Mouse (Mus musculus) liver, postnatal 0 days (tissue): ENCODE measurements at regions not wholly inside any gene's neighbourhood (a gene's known extent, or its start where the extent isn't known, plus 50 kb on each side); places are given as distances from the start of the nearest gene placed in this dataset.

ENCODE experiments used
- ATAC-seq: fragments of 200-750 bp; cut with Nextera tagmentation; 2 replicates; pipeline ENCODE4 v1.8.0; 2017; ENCODE audit warnings: mild to moderate bottlenecking, moderate library complexity
- DNase-seq: peaks from one replicate; pipeline ENCODE4 v3.0.0-alpha.2; 2016
- H3K27ac ChIP-seq: fragments of 300-500 bp; sonication (generic); 2 replicates; pipeline ENCODE4 v1.5.1; 2014; ENCODE audit warnings: antibody characterized with exemption, moderate library complexity, mild to moderate bottlenecking, low read depth
- H3K27me3 ChIP-seq: fragments of 300-500 bp; sonication (generic); 2 replicates; pipeline ENCODE4 v1.6.1; 2014; ENCODE audit warnings: low read length, control low read depth, mixed read lengths; ENCODE audit not compliant: insufficient read depth
- H3K36me3 ChIP-seq: fragments of 300-500 bp; sonication (generic); replicated peaks from 2 replicates; pipeline ENCODE4 v1.6.1; 2014; ENCODE audit warnings: mild to moderate bottlenecking, control low read depth, low read length, moderate library complexity, mixed read lengths; ENCODE audit not compliant: insufficient read depth
- H3K4me1 ChIP-seq: fragments of 300-500 bp; sonication (generic); 2 replicates; pipeline ENCODE4 v1.6.1; 2014; ENCODE audit warnings: antibody characterized with exemption, mild to moderate bottlenecking, control low read depth; ENCODE audit not compliant: insufficient read depth
- H3K4me2 ChIP-seq: fragments of 300-500 bp; sonication (generic); 2 replicates; pipeline ENCODE4 v1.6.1; 2014; ENCODE audit warnings: low read depth, mild to moderate bottlenecking, low read length, moderate library complexity, mixed read lengths
- H3K4me3 ChIP-seq: fragments of 300-500 bp; sonication (generic); 2 replicates; pipeline ENCODE4 v1.5.1; 2014; ENCODE audit warnings: low read depth, low read length
- H3K9ac ChIP-seq: fragments of 300-500 bp; sonication (generic); replicated peaks from 2 replicates; pipeline ENCODE4 v1.6.1; 2014; ENCODE audit warnings: mild to moderate bottlenecking, moderate library complexity
- H3K9me3 ChIP-seq: fragments of 300-500 bp; sonication (generic); 2 replicates; pipeline ENCODE4 v1.6.1; 2016; ENCODE audit warnings: mild to moderate bottlenecking, control low read depth, low read length, mixed read lengths
- CTCF ChIP-seq: sonication (generic); IDR thresholded peaks from 2 replicates; pipeline ENCODE4 v1.5.1; 2016; ENCODE audit warnings: antibody characterized with exemption, low read depth
- EP300 ChIP-seq: IDR thresholded peaks from 2 replicates; pipeline ENCODE4 v1.6.1; 2016; ENCODE audit warnings: antibody characterized with exemption, low read depth, mild to moderate bottlenecking
- WGBS: fragments of 180-500 bp; shearing (Covaris S2); extraction: QIAGEN DNeasy Blood & Tissue Kit; methylation state at CpG from one replicate; pipeline ENCODE4 v1.1.7; 2014; ENCODE audit not compliant: insufficient replicate concordance; 5-methylcytosine and 5-hydroxymethylcytosine counted together

DNA sequence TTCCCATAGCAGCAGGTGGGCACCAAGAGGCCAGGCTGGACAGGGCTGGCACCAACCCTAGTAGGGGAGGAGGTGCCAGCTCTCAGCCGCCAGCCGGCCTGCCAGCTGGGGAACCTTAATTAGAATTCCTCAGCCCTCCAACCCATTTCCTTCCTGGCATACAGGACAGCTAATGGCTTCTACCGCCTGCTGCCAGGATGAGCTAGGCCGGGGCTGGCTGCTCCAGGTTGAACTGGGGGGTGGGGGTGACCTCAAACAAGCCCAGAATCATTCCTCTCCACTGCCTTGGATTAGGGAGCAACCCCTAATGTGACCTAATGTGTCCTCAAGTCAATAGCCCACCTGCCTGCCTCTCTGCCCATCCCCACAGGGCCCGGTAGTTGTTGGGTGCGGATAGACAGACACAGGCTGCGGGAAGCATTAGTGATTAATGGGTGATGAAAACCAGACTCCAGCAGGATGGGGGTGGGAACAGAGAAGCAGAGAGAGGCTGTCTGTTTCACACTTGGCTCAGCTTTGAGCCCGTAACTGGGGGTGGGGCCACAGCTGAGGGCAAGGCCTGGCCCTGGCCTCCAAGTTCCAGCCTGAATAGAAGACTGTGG is 105.9 kb downstream of the Zfp36l2 start:
- no peak overlapping the region for H3K27ac ChIP-seq
- no peaks in the 10 kb centered on the region for H3K9me3 ChIP-seq
- H3K4me2 ChIP-seq, result no peak overlapping the region
- no peaks in the 10 kb centered on the region for H3K36me3 ChIP-seq
- H3K4me1 ChIP-seq, result peaks cover 20% of the 10 kb centered on the region
- TF ChIP-seq CTCF (no peak), EP300 (no peak)
- H3K9ac ChIP-seq, result no peak overlapping the region
- DNase-seq (no peak), ATAC-seq (no peak)
- no peaks in the 10 kb centered on the region for H3K27me3 ChIP-seq
- WGBS, result 79% methylated on average over 8 of the region's 8 CpGs
- H3K4me3 ChIP-seq, result no peak overlapping the region

DNA sequence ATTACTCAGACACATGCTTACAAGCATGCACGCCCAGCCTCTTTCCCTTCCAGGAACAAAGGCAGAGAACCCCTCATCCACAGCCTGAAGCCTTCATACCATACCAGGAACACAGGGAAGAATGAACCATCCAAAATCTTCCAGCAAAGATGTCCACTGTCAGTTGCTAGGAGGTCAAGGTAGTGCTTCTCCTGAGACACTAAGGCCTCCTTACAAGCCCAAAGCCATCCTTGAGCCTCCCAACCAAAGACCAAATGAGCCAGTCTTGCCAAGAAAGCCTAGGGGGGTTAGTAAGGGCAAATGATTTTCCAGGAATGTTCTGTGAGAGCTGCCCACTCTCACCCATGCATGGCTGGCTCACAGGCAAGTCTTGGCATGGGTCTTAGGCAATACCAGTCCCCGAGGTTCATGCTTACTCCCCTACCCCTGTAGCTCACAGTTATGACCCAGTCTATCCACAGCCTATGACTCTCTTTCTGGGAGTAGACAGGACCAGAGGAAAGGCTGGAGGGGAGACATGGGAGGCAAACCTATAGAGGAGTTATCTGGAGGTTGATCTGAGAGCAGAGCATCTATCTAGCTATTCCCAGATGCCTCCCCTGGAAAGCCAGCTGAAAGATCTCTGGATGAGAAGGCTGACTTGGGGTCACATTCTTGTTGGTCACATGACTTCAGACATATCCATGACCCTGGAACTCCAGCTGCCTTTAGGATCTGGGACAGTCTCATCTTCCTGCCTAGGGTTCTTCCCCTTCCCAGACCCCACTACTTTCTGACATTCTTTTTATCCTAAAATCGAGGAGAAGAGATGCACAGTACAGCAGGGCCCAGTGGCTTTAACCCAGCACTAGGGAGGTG is 112.4 kb downstream of the Zfp36l2 start:
- Histone ChIP-seq H3K4me1 (peaks cover 3% of the 10 kb centered on the region; the same call in 1 of the 2 replicates), H3K9me3 (no peaks in the 10 kb centered on the region), H3K4me3 (no peak overlapping the region), H3K27me3 (no peaks in the 10 kb centered on the region), H3K27ac (no peak overlapping the region), H3K36me3 (no peaks in the 10 kb centered on the region), H3K9ac (no peak overlapping the region), H3K4me2 (no peak overlapping the region)
- DNase-seq (no peak), ATAC-seq (no peak)
- TF ChIP-seq EP300 (no peak), CTCF (no peak)
- 69% methylated on average over 3 of the region's 3 CpGs for WGBS

DNA sequence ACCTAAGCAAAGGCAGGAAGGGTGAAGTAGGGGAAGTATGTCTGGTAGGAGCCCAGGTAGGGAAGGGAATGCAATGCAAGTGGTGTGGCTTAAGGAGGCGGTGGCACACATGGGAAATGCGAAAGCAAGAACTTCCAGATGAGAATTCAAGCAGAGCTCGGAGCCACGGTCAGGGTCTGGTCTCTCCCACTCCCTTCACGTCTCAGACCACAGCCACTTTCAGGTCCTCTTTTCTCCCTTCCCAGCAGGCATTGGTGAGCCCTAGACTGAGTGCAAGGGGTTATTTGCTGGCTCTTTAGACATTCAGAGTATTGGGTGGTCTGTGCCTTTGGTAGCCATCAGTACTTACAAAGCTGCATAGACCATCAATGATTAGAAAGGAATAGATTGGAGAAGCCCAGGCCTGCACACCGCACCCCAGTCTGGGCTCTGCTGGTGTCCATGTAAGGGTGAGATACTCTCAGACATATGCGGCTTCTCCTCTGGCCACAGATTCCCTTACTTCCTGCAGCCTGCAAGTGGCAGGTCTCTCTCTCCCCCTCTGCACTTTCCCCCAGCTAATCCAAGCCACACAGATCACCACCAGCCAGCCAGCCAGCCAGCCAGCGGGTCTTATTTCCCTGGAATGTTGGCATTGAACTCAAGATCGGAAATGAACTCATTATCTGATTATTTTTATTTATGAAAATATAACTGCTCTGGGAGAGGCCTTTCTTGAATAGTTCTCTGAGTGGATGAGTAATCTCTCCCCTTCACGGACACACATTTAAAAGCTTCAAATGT is 113.6 kb downstream of the Zfp36l2 start:
- Histone ChIP-seq H3K9ac (no peak overlapping the region), H3K27me3 (no peaks in the 10 kb centered on the region), H3K27ac (peak overlapping the region; percentile 13; the same call in 1 of the 2 replicates), H3K4me2 (no peak overlapping the region), H3K4me3 (no peak overlapping the region), H3K36me3 (no peaks in the 10 kb centered on the region), H3K4me1 (peaks cover 3% of the 10 kb centered on the region; the same call in 1 of the 2 replicates), H3K9me3 (no peaks in the 10 kb centered on the region)
- DNase-seq (peak; percentile 37), ATAC-seq (peak; percentile 21; the same call in 1 of the 2 replicates)
- TF ChIP-seq CTCF (no peak), EP300 (no peak)
- WGBS, result 49% methylated on average over 10 of the region's 10 CpGs

DNA sequence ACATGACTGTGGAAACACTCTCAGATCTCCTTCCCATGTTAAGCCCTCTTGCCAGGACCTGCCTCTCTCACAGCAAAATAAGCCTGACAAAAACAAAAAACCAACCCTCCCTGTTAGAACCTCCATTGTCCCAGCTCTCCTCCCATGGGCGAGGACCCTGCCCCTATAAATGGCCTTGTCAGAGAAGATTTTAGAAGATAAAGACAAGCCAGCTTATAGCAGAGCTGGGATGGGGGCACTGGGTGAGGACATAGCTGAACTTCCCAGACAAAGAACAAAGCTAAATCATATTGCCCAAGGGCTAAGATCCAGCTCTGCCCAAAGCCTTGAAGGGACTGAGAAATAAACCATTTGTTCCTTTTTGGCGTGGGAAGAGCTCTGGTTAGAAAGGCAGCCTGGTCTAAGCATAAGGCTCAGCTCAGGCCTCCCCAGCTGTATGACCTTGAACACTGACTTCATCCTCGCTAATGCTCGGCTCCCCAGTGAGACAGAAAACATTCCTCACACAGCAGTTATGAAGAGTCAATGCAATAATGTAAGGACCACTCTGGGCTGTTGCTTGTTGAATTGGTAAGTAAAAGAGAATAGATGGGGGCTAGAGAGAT is 115.2 kb downstream of the Zfp36l2 start:
- DNase-seq (no peak), ATAC-seq (no peak)
- no peak overlapping the region for H3K27ac ChIP-seq
- WGBS, result 56% methylated on average over 4 of the region's 4 CpGs
- H3K4me3 ChIP-seq, result no peak overlapping the region
- no peaks in the 10 kb centered on the region for H3K9me3 ChIP-seq
- H3K4me2 ChIP-seq, result no peak overlapping the region
- H3K27me3 ChIP-seq, result no peaks in the 10 kb centered on the region
- no peaks in the 10 kb centered on the region for H3K36me3 ChIP-seq
- no peak overlapping the region for H3K9ac ChIP-seq
- no peak for TF ChIP-seq EP300
- no peak for TF ChIP-seq CTCF
- peaks cover 3% of the 10 kb centered on the region; the same call in 1 of the 2 replicates for H3K4me1 ChIP-seq

DNA sequence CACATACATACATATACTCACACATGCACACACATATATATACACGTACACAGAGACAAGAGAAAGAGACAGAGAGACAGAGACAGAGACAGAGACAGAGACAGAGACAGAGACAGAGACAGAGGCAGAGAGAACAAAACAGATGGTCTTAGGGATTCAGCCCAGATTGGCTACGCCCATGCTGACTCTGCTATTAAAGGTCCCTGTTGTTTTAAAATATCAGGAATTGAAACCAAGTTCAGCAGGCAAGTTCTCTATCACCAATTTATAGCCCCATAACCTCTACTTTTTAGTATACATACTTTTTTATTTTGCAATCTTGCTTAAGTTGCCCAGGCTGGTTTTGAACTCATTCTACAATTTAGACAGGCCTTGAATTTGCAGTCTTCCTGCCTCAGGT is 115.9 kb downstream of the Zfp36l2 start:
- no peak for DNase-seq
- Histone ChIP-seq H3K4me2 (no peak overlapping the region), H3K36me3 (no peaks in the 10 kb centered on the region), H3K27ac (no peak overlapping the region), H3K4me1 (peaks cover 3% of the 10 kb centered on the region; the same call in 1 of the 2 replicates), H3K4me3 (no peak overlapping the region), H3K9ac (no peak overlapping the region), H3K27me3 (no peaks in the 10 kb centered on the region), H3K9me3 (no peaks in the 10 kb centered on the region)
- WGBS, result 72% methylated on average over 2 of the region's 2 CpGs
- TF ChIP-seq EP300 (no peak), CTCF (no peak)
- ATAC-seq, result no peak
